Comparison of ENCODE assay signal across 13 mouse cellular contexts in genomic region chr2:108686019-108686743, GRCm38 (mm10).
DNase-seq lines count a peak whose midpoint lies in the region; ATAC-seq and TF ChIP-seq lines count a peak whose summit lies in the region.
"Had no signal": no experiment of that assay in that cellular context is flagged by ENCODE, and none has a peak within 500 bp of the region (broad histone marks: within the 10 kb centered on the region; RNA-seq: fewer than 3 reads in every experiment).

No protein-coding gene starts in this region.

- H3K36me3 ChIP-seq in forebrain, embryonic 14.5 days (ENCODE audit: control insufficient read depth, insufficient read depth, low read length): no peaks in the 10 kb centered on the region
- H3K36me3 ChIP-seq in forebrain, embryonic 13.5 days (ENCODE audit: poor library complexity, severe bottlenecking): no peaks in the 10 kb centered on the region
- H3K36me3 ChIP-seq in kidney, postnatal 0 days (ENCODE audit: insufficient read depth, low read length): no peaks in the 10 kb centered on the region
- H3K36me3 ChIP-seq in kidney, adult 2 months (ENCODE audit: control insufficient read depth, insufficient read depth, low read length): no peaks in the 10 kb centered on the region
- H3K36me3 ChIP-seq: limb, embryonic 12.5 days had no signal

- H3K27ac ChIP-seq in forebrain, embryonic 14.5 days (ENCODE audit: low read depth, low read length): no peak overlapping the region
- H3K27ac ChIP-seq in forebrain, embryonic 13.5 days: no peak overlapping the region
- no peak overlapping the region for H3K27ac ChIP-seq in kidney, postnatal 0 days
- H3K27ac ChIP-seq in kidney, adult 2 months (ENCODE audit: insufficient read depth, low read depth, low read length): no peak overlapping the region
- H3K27ac ChIP-seq: limb, embryonic 12.5 days had no signal

- H3K4me1 ChIP-seq in forebrain, embryonic 14.5 days (ENCODE audit: control insufficient read depth, insufficient read depth, low read length): no peaks in the 10 kb centered on the region
- H3K4me1 ChIP-seq in forebrain, embryonic 13.5 days: no peaks in the 10 kb centered on the region
- no peaks in the 10 kb centered on the region for H3K4me1 ChIP-seq in kidney, postnatal 0 days (replicated peaks; ENCODE audit: insufficient read depth, low read length)
- H3K4me1 ChIP-seq in kidney, adult 2 months (ENCODE audit: control insufficient read depth, insufficient read depth, low read length): no peaks in the 10 kb centered on the region
- H3K4me1 ChIP-seq: limb, embryonic 12.5 days had no signal

- no peak for ATAC-seq in forebrain, embryonic 14.5 days
- no peak for ATAC-seq in forebrain, embryonic 13.5 days
- no peak for ATAC-seq in kidney, postnatal 0 days (replicated peaks; ENCODE audit: low FRiP score, low read depth)
- ATAC-seq: intestine, postnatal 0 days had no signal

- no peak for TF ChIP-seq POLR2A in kidney, adult 2 months (IDR thresholded peaks at IDR 0.05; ENCODE audit: low read depth, low read length)

- peak; percentile 18 for DNase-seq in forebrain, embryonic 14.5 days (ENCODE audit: low spot score)
- DNase-seq in kidney, postnatal 0 days (ENCODE audit: low spot score): peak; percentile 3
- no peak for DNase-seq in kidney, adult 2 months
- peak; percentile 47 for DNase-seq in 3134 (ENCODE audit: extremely low read depth, insufficient read length, low spot score)
- DNase-seq in brain, adult 2 months (ENCODE audit: low read depth, low spot score): peak; percentile 18
- no peak for DNase-seq in right cerebral cortex, adult 18-20 months
- DNase-seq in thymus, postnatal 14 days: no peak
- DNase-seq: adrenal gland, postnatal 25 days; layer of hippocampus, adult 9-11 months had no signal

- H3K4me2 ChIP-seq in forebrain, embryonic 14.5 days (ENCODE audit: low read length): no peak overlapping the region
- no peak overlapping the region for H3K4me2 ChIP-seq in forebrain, embryonic 13.5 days
- H3K4me2 ChIP-seq in kidney, postnatal 0 days (ENCODE audit: low read length): no peak overlapping the region
- H3K4me2 ChIP-seq: limb, embryonic 12.5 days had no signal

- no peak for TF ChIP-seq CTCF in kidney, postnatal 0 days (IDR thresholded peaks at IDR 0.05; ENCODE audit: low read depth)
- TF ChIP-seq CTCF in kidney, adult 2 months (conservative IDR thresholded peaks at IDR 0.05; ENCODE audit: insufficient read depth, insufficient read length, low read depth, low read length): no peak

- 83% methylated on average over 6 of the region's 6 CpGs for WGBS in forebrain, embryonic 14.5 days
- 84% methylated on average over 6 of the region's 6 CpGs for WGBS in forebrain, embryonic 13.5 days
- 64% methylated on average over 6 of the region's 6 CpGs for WGBS in kidney, postnatal 0 days
- 58% methylated on average over 6 of the region's 6 CpGs for WGBS in kidney, adult 2 months

- H3K9me3 ChIP-seq in forebrain, embryonic 14.5 days (replicated peaks; ENCODE audit: control insufficient read depth, low read length): no peaks in the 10 kb centered on the region
- H3K9me3 ChIP-seq in forebrain, embryonic 13.5 days (replicated peaks): no peaks in the 10 kb centered on the region
- H3K9me3 ChIP-seq in kidney, postnatal 0 days (replicated peaks; ENCODE audit: low read length): no peaks in the 10 kb centered on the region
- H3K9me3 ChIP-seq: limb, embryonic 12.5 days had no signal

- H3K4me3 ChIP-seq in forebrain, embryonic 14.5 days (ENCODE audit: low read depth, low read length): no peak overlapping the region
- no peak overlapping the region for H3K4me3 ChIP-seq in forebrain, embryonic 13.5 days
- H3K4me3 ChIP-seq in kidney, postnatal 0 days (replicated peaks; ENCODE audit: low read depth, low read length): no peak overlapping the region
- H3K4me3 ChIP-seq in kidney, adult 2 months (ENCODE audit: insufficient read depth, low read depth, low read length): no peak overlapping the region
- H3K4me3 ChIP-seq: limb, embryonic 12.5 days had no signal

- H3K9ac ChIP-seq in forebrain, embryonic 14.5 days (ENCODE audit: low read length): no peak overlapping the region
- H3K9ac ChIP-seq in forebrain, embryonic 13.5 days: no peak overlapping the region
- no peak overlapping the region for H3K9ac ChIP-seq in kidney, postnatal 0 days (ENCODE audit: low read depth, low read length)
- H3K9ac ChIP-seq: limb, embryonic 12.5 days had no signal

- H3K27me3 ChIP-seq in forebrain, embryonic 14.5 days (replicated peaks; ENCODE audit: control insufficient read depth, insufficient read depth, low read length): no peaks in the 10 kb centered on the region
- H3K27me3 ChIP-seq in forebrain, embryonic 13.5 days: no peaks in the 10 kb centered on the region
- H3K27me3 ChIP-seq in kidney, postnatal 0 days (ENCODE audit: insufficient read depth, low read length): no peaks in the 10 kb centered on the region
- H3K27me3 ChIP-seq in kidney, adult 2 months (replicated peaks; ENCODE audit: control insufficient read depth, insufficient read depth, low read length): no peaks in the 10 kb centered on the region
- H3K27me3 ChIP-seq: CH12.LX; limb, embryonic 12.5 days had no signal

Comparison
In these comparisons a context has a peak if more than half of its experiments do, and no peak if none do; other contexts are left out.
1. DNase-seq: peak in forebrain, embryonic 14.5 days (single experiment), kidney, postnatal 0 days (single experiment), 3134 (single experiment) and brain, adult 2 months (single experiment); none in kidney, adult 2 months (single experiment), right cerebral cortex, adult 18-20 months (single experiment) and thymus, postnatal 14 days (single experiment).